Mouse (Mus musculus): ENCODE data around the gene Ttll4. TPM values are rescaled to one million over a fixed set of nuclear protein-coding genes. Genes with fewer than 3 reads are reported as not detected.

The Ttll4 gene
- polyA plus RNA-seq (2012; ENCODE audit: insufficient read depth, insufficient read length, missing spikeins) = 6.2 and 9.6 TPM in 2 replicates

DNA sequence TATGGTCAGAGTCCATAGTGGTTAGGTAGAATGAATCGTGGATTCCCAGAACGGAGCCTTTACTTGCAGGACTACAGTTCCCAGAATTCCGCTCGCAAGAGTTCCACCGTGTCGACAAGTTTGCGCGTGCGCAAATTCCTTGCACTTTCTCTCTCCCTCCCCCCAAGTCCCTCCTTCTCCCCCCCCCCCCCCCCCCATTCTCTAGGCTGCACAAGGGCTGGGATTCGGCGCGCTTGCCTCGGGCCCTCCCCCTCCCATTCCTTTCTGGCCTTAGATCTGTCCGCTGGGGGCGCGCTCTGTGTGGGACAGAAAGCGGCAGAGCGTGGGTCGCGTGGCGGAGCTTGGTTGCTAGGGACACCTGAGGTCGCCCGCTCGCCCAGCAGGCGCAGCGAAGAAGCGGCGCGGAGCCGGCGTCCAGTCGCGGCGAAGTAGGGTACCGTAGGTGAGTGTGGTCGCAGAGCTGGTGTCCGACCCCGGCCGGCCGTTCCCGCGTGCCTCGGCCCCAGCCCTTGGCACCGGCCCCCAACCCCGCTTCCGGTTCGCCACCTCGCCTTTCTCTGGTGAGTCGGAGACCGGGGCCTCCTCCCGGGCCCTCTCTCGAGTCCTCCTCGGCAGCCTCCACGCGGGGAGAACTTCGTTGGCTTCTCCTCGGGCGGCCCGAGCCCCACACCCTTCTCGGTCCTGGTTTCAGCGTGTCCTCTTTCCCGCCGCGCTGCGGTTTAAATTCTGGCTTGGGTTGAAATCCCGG, at the start of gene Ttll4:
Ttll4 (plus strand) TSS at position 298 of the 748 bp plus-strand sequence.
- peak within 1 kb of the TSS; percentile 84 for H3K4me3 ChIP-seq (ENCODE audit: insufficient read depth, low read depth, low read length)
- peaks cover 2% of the 10 kb centered on the region; the same call in 1 of the 2 replicates for H3K4me1 ChIP-seq (ENCODE audit: control insufficient read depth, insufficient read depth, insufficient read length, low read length)
- peak within 1 kb of the TSS; percentile 45 for H3K27ac ChIP-seq (replicated peaks; ENCODE audit: low read depth, low read length)

DNA sequence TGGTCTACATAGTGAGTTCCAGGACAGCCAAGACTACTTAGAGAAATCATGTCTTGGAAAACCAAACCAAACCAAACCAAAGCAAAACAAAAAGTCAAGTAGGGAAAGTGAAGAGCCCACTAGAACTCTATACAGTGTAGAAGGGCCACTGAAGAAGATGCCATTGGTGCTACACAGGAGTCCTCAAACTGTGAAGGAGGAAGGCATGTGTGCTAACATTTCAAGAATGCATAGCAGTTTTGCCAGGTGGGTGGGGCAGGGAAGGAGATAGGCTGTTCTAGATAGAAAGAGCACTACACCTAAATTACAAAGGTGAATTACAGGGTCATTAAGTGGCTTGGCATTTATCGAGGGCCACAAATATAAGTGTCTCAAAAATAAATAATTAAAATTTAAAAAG, 37.4 kb upstream of the Ttll4 start:
- H3K27ac ChIP-seq (replicated peaks; ENCODE audit: low read depth, low read length) = no peak overlapping the region
- no peak overlapping the region for H3K4me3 ChIP-seq (ENCODE audit: insufficient read depth, low read depth, low read length)
- H3K4me1 ChIP-seq (ENCODE audit: control insufficient read depth, insufficient read depth, insufficient read length, low read length) = no peaks in the 10 kb centered on the region

DNA sequence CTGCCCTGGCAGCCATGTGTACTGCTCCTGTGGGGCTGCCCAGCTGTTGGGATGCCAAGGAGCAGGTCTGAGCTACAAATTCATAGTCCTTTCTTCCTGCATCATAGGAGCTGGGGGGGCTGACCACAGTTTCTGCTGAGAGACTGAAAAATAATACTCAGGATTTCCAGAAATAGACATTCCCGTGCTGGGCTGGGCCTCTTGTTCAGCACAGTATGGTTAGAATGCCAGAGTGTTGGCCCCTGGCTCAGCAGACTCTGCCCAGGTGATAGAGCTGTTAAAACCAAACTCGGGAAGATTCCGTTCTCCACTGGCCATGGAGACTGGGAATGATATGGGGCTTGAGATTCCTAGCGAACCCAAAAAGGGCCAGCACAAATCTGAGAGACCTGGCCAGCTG, 35.5 kb upstream of the Ttll4 start:
- no peak overlapping the region for H3K27ac ChIP-seq (replicated peaks; ENCODE audit: low read depth, low read length)
- H3K4me3 ChIP-seq (ENCODE audit: insufficient read depth, low read depth, low read length) = no peak overlapping the region
- H3K4me1 ChIP-seq (ENCODE audit: control insufficient read depth, insufficient read depth, insufficient read length, low read length) = no peaks in the 10 kb centered on the region

DNA sequence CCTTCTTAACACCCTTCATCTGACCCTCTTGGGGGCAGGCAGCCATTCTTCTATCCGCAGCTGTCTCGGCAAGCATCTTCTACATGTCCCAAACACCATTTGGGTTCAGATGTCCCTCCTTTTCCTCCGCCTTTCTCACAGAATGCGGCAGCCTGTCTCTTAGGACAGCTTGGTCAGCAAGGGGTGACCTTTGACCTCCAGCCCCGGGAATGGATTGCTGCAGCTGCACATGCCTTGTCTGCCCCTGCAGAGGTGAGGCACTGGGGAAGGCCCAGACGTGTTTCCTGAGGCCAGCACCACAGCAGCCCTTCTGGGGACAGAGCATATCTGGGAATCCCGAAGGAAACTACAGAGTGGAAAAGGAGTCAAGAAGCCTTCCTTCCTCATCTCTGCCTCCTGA, 33.5 kb upstream of the Ttll4 start:
- Histone ChIP-seq H3K27ac (replicated peaks; ENCODE audit: low read depth, low read length) (no peak overlapping the region), H3K4me3 (ENCODE audit: insufficient read depth, low read depth, low read length) (no peak overlapping the region), H3K4me1 (ENCODE audit: control insufficient read depth, insufficient read depth, insufficient read length, low read length) (no peaks in the 10 kb centered on the region)

DNA sequence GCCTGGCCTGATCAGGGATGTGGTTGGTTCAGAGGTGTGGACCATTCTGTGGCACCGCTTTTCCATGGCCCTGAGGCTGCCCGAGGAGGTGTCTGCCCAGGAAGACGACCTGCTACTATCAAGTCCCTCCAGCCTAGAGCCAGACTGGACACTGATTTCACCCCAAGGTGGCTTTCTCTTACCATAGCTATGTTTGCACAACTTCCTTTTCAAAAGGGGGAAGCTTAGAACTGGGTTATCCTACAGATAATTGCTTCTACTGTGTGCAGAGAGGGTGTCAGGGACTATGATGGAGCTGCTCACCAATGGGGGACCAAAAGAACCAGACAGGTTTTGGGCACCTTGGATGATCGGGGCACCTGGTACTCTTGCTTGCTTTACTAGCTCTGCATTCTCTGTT, 28.8 kb upstream of the Ttll4 start:
- Histone ChIP-seq H3K27ac (replicated peaks; ENCODE audit: low read depth, low read length) (no peak overlapping the region), H3K4me3 (ENCODE audit: insufficient read depth, low read depth, low read length) (no peak overlapping the region), H3K4me1 (ENCODE audit: control insufficient read depth, insufficient read depth, insufficient read length, low read length) (no peaks in the 10 kb centered on the region)

DNA sequence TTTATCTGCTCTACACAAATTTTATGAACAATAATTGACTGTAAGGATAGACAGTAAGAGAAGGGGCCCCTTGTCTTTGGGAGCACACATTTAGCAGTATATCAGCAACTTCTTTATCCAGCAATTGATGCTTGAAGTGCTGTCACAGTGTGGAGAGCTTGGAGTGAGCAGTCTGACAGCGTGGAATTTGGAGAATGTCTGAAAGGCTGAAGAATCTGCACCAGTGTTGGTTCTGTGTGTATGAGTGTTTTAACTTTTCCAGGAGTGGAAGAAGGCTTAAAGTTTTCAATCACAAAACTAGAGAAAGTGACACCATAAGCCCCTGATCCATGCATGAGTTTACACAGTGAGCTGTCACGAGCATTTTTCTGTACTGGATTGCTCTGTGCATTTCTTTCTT, 18.0 kb upstream of the Ttll4 start:
- no peak overlapping the region for H3K27ac ChIP-seq (replicated peaks; ENCODE audit: low read depth, low read length)
- H3K4me3 ChIP-seq (ENCODE audit: insufficient read depth, low read depth, low read length) = no peak overlapping the region
- no peaks in the 10 kb centered on the region for H3K4me1 ChIP-seq (ENCODE audit: control insufficient read depth, insufficient read depth, insufficient read length, low read length)

DNA sequence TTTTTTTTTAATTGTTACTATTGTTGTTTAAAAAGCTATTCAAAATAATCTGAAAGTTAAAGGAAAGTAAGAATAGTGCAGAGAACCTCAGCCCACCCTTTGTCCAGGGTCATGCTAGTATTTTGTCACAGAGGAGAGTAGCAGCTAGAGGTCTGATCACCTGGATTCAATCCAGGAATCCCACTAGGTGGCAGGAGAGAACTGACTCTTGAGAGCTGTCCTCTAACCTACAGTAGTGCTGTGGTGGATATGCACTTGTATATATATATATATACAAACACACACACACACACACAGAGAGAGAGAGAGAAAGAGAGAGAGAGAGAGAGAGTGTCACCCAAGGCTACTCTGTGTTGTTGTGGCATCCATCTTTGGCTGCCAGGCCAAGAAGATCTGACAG, 17.6 kb upstream of the Ttll4 start:
- Histone ChIP-seq H3K4me1 (ENCODE audit: control insufficient read depth, insufficient read depth, insufficient read length, low read length) (no peaks in the 10 kb centered on the region), H3K27ac (replicated peaks; ENCODE audit: low read depth, low read length) (no peak overlapping the region), H3K4me3 (ENCODE audit: insufficient read depth, low read depth, low read length) (no peak overlapping the region)

DNA sequence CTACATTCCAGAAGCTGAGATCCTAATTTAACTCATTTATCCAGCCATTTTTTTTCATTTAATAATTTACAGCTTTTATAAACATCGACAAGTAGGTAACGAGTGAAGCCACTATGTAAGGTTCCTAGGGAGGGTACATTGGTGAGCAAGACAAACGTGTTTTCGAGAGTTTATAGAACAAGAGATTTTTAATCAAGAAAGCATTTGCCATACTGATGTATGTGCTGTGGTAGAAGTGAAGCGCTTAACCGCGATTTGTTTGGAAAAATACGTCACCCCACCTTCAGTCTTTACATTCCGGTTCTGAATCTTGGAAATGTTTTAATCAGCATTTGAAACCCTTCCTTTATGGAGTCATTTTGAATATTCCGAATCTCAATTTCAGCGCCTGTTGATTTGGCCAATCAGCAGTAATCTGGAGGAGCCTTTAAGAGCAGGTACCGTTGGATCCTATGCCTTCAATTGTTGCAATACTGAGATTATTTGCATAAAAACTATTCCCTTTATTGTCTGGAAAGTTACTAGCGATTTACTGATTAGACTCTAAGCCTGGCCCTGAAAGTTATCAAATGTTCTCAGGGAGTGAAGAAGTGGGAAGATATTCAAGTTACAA, 814 bp downstream of the Ttll4 start:
- no peak overlapping the region for H3K27ac ChIP-seq (replicated peaks; ENCODE audit: low read depth, low read length)
- H3K4me1 ChIP-seq (ENCODE audit: control insufficient read depth, insufficient read depth, insufficient read length, low read length) = peaks cover 2% of the 10 kb centered on the region; the same call in 1 of the 2 replicates
- peak overlapping the region; percentile 84 for H3K4me3 ChIP-seq (ENCODE audit: insufficient read depth, low read depth, low read length)

DNA sequence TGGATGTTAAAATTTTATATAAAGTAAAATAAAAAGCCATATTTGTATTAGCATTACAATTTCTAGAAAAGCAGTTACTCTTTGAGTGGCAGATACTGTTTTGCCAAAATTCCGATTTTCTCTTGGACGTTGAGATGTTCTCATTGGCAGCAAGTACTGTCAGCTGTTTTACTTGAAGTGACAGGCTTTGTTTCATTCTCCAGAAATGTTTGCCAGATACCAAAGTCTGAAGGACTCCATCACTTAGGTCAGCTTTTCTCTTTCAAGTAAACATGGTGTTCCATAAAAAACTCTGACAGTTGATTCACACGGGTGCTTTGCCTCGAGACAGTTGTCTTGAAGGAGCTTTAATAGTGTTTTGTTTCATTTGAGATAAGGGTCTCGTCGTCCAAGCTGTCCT, 3.6 kb downstream of the Ttll4 start:
- Histone ChIP-seq H3K4me1 (ENCODE audit: control insufficient read depth, insufficient read depth, insufficient read length, low read length) (peaks cover 5% of the 10 kb centered on the region), H3K4me3 (ENCODE audit: insufficient read depth, low read depth, low read length) (no peak overlapping the region), H3K27ac (replicated peaks; ENCODE audit: low read depth, low read length) (no peak overlapping the region)

DNA sequence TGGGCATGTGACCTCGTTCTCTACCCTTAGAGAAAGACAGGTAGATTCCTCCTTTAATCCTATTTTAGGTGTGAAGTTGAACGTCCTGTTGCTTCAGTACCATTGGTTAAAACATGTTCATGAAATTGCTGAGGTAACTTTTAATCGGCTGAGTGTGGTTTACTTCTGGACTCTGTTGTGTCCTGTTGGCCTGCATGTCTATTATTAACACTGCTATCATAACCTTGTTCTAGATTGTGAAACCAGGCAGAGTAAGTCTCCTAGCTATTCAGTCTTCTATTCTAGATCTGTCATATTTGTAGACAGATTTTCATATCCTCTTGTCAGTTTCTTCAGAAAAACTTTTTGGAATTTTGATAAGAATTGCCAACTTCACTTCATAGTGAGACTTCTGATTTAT, 6.8 kb downstream of the Ttll4 start:
- H3K4me3 ChIP-seq (ENCODE audit: insufficient read depth, low read depth, low read length) = no peak overlapping the region
- H3K27ac ChIP-seq (replicated peaks; ENCODE audit: low read depth, low read length) = no peak overlapping the region
- peaks cover 2% of the 10 kb centered on the region for H3K4me1 ChIP-seq (ENCODE audit: control insufficient read depth, insufficient read depth, insufficient read length, low read length)

DNA sequence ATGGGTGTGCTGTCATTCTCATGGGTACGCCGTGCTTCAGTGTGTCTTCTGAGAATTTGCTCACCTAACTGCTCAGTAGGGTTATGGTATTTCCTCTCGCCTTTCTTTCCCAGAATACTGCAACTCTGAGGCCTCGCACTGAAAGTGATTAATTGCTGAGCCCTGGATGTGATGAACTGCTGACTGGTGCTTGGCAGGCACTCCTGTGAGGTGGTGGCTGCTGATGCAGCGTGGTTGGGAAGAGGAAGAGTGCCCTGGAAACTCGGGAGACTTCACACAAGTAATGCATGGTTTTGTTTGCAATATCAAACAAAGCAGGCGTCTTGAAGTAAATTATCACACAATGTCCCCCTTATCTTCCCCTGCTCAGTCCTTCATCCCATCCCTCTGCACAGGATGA, 11.2 kb downstream of the Ttll4 start:
- Histone ChIP-seq H3K27ac (replicated peaks; ENCODE audit: low read depth, low read length) (no peak overlapping the region), H3K4me3 (ENCODE audit: insufficient read depth, low read depth, low read length) (no peak overlapping the region), H3K4me1 (ENCODE audit: control insufficient read depth, insufficient read depth, insufficient read length, low read length) (peaks cover under 1% of the 10 kb centered on the region)

DNA sequence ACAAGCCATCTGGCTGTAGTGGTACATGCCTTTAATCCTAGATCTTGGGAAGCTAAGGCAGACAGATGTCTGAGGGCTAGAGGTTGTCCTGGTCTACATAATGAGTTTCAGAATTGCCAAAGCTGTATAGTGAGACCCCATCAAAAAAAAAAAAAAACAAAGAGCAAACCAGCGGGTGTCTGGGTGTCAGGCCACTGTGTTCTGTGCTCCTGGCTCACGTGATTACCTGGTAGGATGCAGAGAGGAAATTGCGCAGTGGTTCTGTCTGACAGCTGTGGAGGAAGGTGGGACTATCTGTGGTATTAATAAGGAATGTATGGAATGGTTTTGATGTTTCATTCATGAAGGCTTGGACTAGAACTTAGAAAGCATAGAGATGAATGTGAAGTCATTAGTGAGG, 15.3 kb downstream of the Ttll4 start:
- no peak overlapping the region for H3K4me3 ChIP-seq (ENCODE audit: insufficient read depth, low read depth, low read length)
- no peaks in the 10 kb centered on the region for H3K4me1 ChIP-seq (ENCODE audit: control insufficient read depth, insufficient read depth, insufficient read length, low read length)
- H3K27ac ChIP-seq (replicated peaks; ENCODE audit: low read depth, low read length) = no peak overlapping the region

DNA sequence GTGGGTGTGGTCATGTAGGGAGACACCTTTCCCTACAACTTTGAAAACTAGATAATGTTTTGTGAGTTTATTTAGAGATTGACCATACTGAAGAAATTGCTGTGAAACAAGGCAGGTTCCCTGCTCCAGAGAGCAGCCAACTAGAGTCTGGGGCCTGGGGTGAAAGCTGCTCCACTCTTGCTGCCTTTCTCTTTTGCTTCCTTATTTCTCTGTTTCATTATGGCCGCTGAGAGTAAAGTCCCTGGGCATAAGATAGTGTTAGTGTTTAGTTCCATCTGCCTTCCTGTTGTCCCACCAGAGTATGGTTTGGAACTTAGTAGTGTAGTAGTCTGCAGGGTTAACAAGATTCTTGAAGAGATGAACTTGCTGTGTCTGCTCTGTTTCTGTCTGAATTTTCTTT, 16.3 kb downstream of the Ttll4 start:
- Histone ChIP-seq H3K27ac (replicated peaks; ENCODE audit: low read depth, low read length) (no peak overlapping the region), H3K4me3 (ENCODE audit: insufficient read depth, low read depth, low read length) (no peak overlapping the region), H3K4me1 (ENCODE audit: control insufficient read depth, insufficient read depth, insufficient read length, low read length) (no peaks in the 10 kb centered on the region)

DNA sequence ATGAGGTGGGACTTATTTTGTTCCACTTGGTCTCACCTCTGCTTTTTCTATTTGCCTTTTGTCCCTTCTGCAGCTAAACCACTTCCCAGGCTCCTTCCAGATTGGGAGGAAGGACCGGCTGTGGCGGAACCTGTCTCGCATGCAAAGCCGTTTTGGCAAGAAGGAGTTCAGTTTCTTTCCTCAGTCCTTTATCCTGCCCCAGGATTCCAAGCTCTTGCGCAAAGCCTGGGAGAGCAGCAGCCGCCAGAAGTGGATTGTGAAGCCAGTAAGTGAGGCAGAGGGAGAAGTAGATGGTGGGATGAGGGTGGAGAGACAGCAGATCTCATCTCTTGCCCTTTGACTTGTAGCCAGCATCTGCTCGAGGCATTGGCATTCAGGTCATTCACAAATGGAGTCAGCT, 25.6 kb downstream of the Ttll4 start:
- no peak overlapping the region for H3K27ac ChIP-seq (replicated peaks; ENCODE audit: low read depth, low read length)
- H3K4me1 ChIP-seq (ENCODE audit: control insufficient read depth, insufficient read depth, insufficient read length, low read length) = no peaks in the 10 kb centered on the region

DNA sequence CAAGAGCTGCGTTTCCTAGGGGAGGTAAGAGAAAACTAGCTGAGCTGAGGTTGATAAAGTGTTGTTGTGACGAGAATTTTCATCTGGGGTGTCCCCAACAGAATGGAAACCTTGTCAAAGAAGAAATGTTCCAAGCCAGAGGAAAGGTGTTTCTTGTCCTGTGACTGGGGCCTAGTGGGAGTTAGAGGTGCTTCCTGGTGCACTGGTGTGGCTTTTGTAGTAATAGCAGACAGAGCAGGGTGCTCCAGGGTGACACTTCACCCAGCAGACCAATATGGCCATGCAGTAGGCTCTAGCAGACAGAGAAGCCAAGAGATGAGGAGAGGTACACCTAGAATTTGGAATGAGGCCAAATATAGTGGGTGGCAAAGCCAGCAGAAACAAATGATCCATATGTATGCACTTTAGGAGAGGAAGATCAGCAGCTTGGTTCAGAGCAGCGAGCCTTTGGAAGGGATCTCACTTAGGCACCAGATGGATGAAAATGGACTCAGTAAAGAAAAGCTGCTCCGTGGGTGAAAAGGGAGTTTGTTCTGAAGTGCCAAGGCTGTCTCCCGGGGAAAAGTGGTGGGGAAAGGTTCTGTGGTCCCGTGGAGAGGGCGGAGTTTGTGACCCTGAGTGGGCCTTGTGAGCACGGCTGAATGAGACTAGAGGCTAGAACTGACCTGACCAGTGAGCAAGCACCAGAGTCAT, 32.5 kb downstream of the Ttll4 start:
- H3K27ac ChIP-seq (replicated peaks; ENCODE audit: low read depth, low read length) = no peak overlapping the region
- no peak overlapping the region for H3K4me3 ChIP-seq (ENCODE audit: insufficient read depth, low read depth, low read length)
- H3K4me1 ChIP-seq (ENCODE audit: control insufficient read depth, insufficient read depth, insufficient read length, low read length) = 0 out of 2 replicates have a peak, but pooled peaks cover 3% of the 10 kb centered on the region

More for the DNA sequence above, 25.6 kb downstream of the Ttll4 start:
- no peak overlapping the region for H3K4me3 ChIP-seq (ENCODE audit: insufficient read depth, low read depth, low read length)

Measured in brown adipose tissue, adult 24 weeks (tissue).